Mouse (Mus musculus) intestine, embryonic 16.5 days (tissue): ENCODE data around the gene Dop1b. TPM values are rescaled to one million over a fixed set of nuclear protein-coding genes. Genes with fewer than 3 reads are reported as not detected.
"Not testable (repeated sequence)": the region's sequence is repeated elsewhere in the genome, so short reads cannot be mapped to it uniquely, and the experiment has no call there.

Source experiments
- ATAC-seq: fragments of 200-750 bp; cut with Nextera tagmentation; 2 replicates; pipeline ENCODE4 v1.8.0; 2017; ENCODE audit warnings: moderate TSS enrichment, moderate library complexity
- H3K27ac ChIP-seq: fragments of 300-500 bp; sonication (generic); 2 replicates; pipeline ENCODE4 v1.5.1; 2014; ENCODE audit warnings: mild to moderate bottlenecking, low read length
- H3K27me3 ChIP-seq: fragments of 300-500 bp; sonication (generic); replicated peaks from 2 replicates; pipeline ENCODE4 v1.6.1; 2014; ENCODE audit warnings: low read length, control low read depth, mixed read lengths; ENCODE audit not compliant: control insufficient read depth, insufficient read depth
- H3K36me3 ChIP-seq: fragments of 300-500 bp; sonication (generic); 2 replicates; pipeline ENCODE4 v1.6.1; 2014; ENCODE audit warnings: low read length, control low read depth; ENCODE audit not compliant: control insufficient read depth, insufficient read depth
- H3K4me1 ChIP-seq: fragments of 300-500 bp; sonication (generic); 2 replicates; pipeline ENCODE4 v1.6.1; 2014; ENCODE audit warnings: low read length, control low read depth, mixed read lengths; ENCODE audit not compliant: control insufficient read depth, insufficient read depth
- H3K4me2 ChIP-seq: fragments of 300-500 bp; sonication (generic); 2 replicates; pipeline ENCODE4 v1.6.1; 2014; ENCODE audit warnings: low read depth, low read length, control low read depth
- H3K4me3 ChIP-seq: fragments of 300-500 bp; sonication (generic); 2 replicates; pipeline ENCODE4 v1.5.1; 2014; ENCODE audit warnings: mild to moderate bottlenecking, low read length
- H3K9ac ChIP-seq: fragments of 300-500 bp; sonication (generic); 2 replicates; pipeline ENCODE4 v1.6.1; 2014; ENCODE audit warnings: low read depth, low read length
- H3K9me3 ChIP-seq: fragments of 300-500 bp; sonication (generic); 2 replicates; pipeline ENCODE4 v1.6.1; 2016; ENCODE audit warnings: low read length, control low read depth; ENCODE audit not compliant: control insufficient read depth
- WGBS: fragments of 180-500 bp; shearing (Covaris S2); extraction: QIAGEN DNeasy Blood & Tissue Kit; methylation state at CpG from one replicate; pipeline ENCODE4 v1.1.7; 2014; 5-methylcytosine and 5-hydroxymethylcytosine counted together
- polyA plus RNA-seq: library from polyadenylated mRNA; unstranded; fragments of >200 nt; fragmentation: Nextera tagmentation; extraction: Ambion mirVana; gene quantifications from 2 replicates; pipeline ENCODE4 v1.2.1, GENCODE M21; 2015

Gene Dop1b
- polyA plus RNA-seq, 1 experiment from 2014 or later: 14.4 TPM

GRCm38 (mm10) chr16:93825463-93825862 lies 113.8 kb downstream of the Dop1b start:
- Histone ChIP-seq H3K36me3 (no peaks in the 10 kb centered on the region), H3K9me3 (peaks cover 18% of the 10 kb centered on the region), H3K4me2 (no peak overlapping the region), H3K27me3 (no peaks in the 10 kb centered on the region), H3K4me1 (no peaks in the 10 kb centered on the region), H3K27ac (no peak overlapping the region), H3K4me3 (no peak overlapping the region), H3K9ac (no peak overlapping the region)
- 87% methylated on average over 4 of the region's 4 CpGs for WGBS
- no peak for ATAC-seq

- H3K9me3 ChIP-seq: peaks cover 18% of the 10 kb centered on the region
- no peak for ATAC-seq
- no peak overlapping the region for H3K27ac ChIP-seq
- no peak overlapping the region for H3K4me3 ChIP-seq
- H3K27me3 ChIP-seq: no peaks in the 10 kb centered on the region
- no peak overlapping the region for H3K4me2 ChIP-seq
- no peaks in the 10 kb centered on the region for H3K36me3 ChIP-seq
- 57% methylated on average over 11 of the region's 11 CpGs for WGBS
- no peak overlapping the region for H3K9ac ChIP-seq
- H3K4me1 ChIP-seq: no peaks in the 10 kb centered on the region
Observed at GRCm38 (mm10) chr16:93826054-93826453, 114.3 kb downstream of the Dop1b start.

GRCm38 (mm10) chr16:93826478-93826877 lies 114.8 kb downstream of the Dop1b start:
- H3K4me2 ChIP-seq, H3K27ac ChIP-seq, H3K4me3 ChIP-seq, H3K36me3 ChIP-seq, H3K4me1 ChIP-seq, ATAC-seq, H3K27me3 ChIP-seq, H3K9ac ChIP-seq: not testable (repeated sequence)
- 58% methylated on average over 5 of the region's 5 CpGs for WGBS
- H3K9me3 ChIP-seq: peaks cover 18% of the 10 kb centered on the region

GRCm38 (mm10) chr16:93826909-93827308 lies 115.2 kb downstream of the Dop1b start:
- Histone ChIP-seq H3K9me3 (peaks cover 15% of the 10 kb centered on the region), H3K9ac (no peak overlapping the region), H3K4me3 (no peak overlapping the region), H3K4me1 (no peaks in the 10 kb centered on the region), H3K27me3 (no peaks in the 10 kb centered on the region), H3K27ac (no peak overlapping the region), H3K36me3 (no peaks in the 10 kb centered on the region), H3K4me2 (no peak overlapping the region)
- WGBS: 91% methylated on average over 6 of the region's 6 CpGs
- no peak for ATAC-seq

GRCm38 (mm10) chr16:93829526-93829925 lies 117.8 kb downstream of the Dop1b start:
- no peak for ATAC-seq
- Histone ChIP-seq H3K4me3 (no peak overlapping the region), H3K9ac (no peak overlapping the region), H3K4me2 (no peak overlapping the region), H3K27ac (no peak overlapping the region), H3K9me3 (peaks cover under 1% of the 10 kb centered on the region; the same call in 1 of the 2 replicates), H3K27me3 (no peaks in the 10 kb centered on the region), H3K36me3 (no peaks in the 10 kb centered on the region), H3K4me1 (peaks cover 15% of the 10 kb centered on the region)
- WGBS: 92% methylated on average over 15 of the region's 15 CpGs

- Histone ChIP-seq H3K36me3 (no peaks in the 10 kb centered on the region), H3K27ac (no peak overlapping the region), H3K4me2 (no peak overlapping the region), H3K4me3 (no peak overlapping the region), H3K4me1 (peaks cover 17% of the 10 kb centered on the region), H3K9me3 (no peaks in the 10 kb centered on the region), H3K9ac (no peak overlapping the region), H3K27me3 (no peaks in the 10 kb centered on the region)
- 78% methylated on average over 9 of the region's 9 CpGs for WGBS
- no peak for ATAC-seq
Observed at GRCm38 (mm10) chr16:93830071-93830470, 118.4 kb downstream of the Dop1b start.

- WGBS: 69% methylated on average over 5 of the region's 5 CpGs
- Histone ChIP-seq H3K4me1 (peaks cover 17% of the 10 kb centered on the region), H3K27me3 (no peaks in the 10 kb centered on the region), H3K4me3 (no peak overlapping the region), H3K9me3 (no peaks in the 10 kb centered on the region), H3K27ac (no peak overlapping the region), H3K36me3 (no peaks in the 10 kb centered on the region), H3K9ac (no peak overlapping the region), H3K4me2 (no peak overlapping the region)
- ATAC-seq: no peak
Observed at GRCm38 (mm10) chr16:93830916-93831315, 119.2 kb downstream of the Dop1b start.

- peak within 1 kb of the TSS; percentile 97 for H3K27ac ChIP-seq
- peak; percentile 96 for ATAC-seq
- H3K36me3 ChIP-seq: no peaks in the 10 kb centered on the region
- peak within 1 kb of the TSS; percentile 97 for H3K4me3 ChIP-seq
- H3K9me3 ChIP-seq: no peaks in the 10 kb centered on the region
- peaks cover 17% of the 10 kb centered on the region for H3K4me1 ChIP-seq
- no peaks in the 10 kb centered on the region for H3K27me3 ChIP-seq
- WGBS: 11% methylated on average over 55 of the region's 55 CpGs
- peak within 1 kb of the TSS; percentile 98 for H3K9ac ChIP-seq
- H3K4me2 ChIP-seq: peak within 1 kb of the TSS; percentile 69
Observed at GRCm38 (mm10) chr16:93831627-93832395, 120.1 kb downstream of the Dop1b start, which contains the start of gene Morc3. TSS of gene Morc3 (plus strand) at chr16:93832121.

- no peaks in the 10 kb centered on the region for H3K27me3 ChIP-seq
- peak overlapping the region; percentile 97 for H3K4me3 ChIP-seq
- under 1% methylated on average over 59 of the region's 69 CpGs for WGBS
- peaks cover 17% of the 10 kb centered on the region for H3K4me1 ChIP-seq
- peak; percentile 67 for ATAC-seq
- no peaks in the 10 kb centered on the region for H3K36me3 ChIP-seq
- H3K9ac ChIP-seq: peak overlapping the region; percentile 98
- H3K9me3 ChIP-seq: no peaks in the 10 kb centered on the region
- H3K27ac ChIP-seq: peak overlapping the region; percentile 97
- peak overlapping the region; percentile 69 for H3K4me2 ChIP-seq
Observed at GRCm38 (mm10) chr16:93832451-93833276, 121.0 kb downstream of the Dop1b start.
